Mouse (Mus musculus): ENCODE measurements around the gene Notch2.

Gene Notch2

GRCm38 (mm10) chr3:98078816-98079215 lies 65.5 kb downstream of the Notch2 start:
- no peak for DNase-seq

GRCm38 (mm10) chr3:98079601-98080215 lies 66.4 kb downstream of the Notch2 start:
- no peak for DNase-seq

GRCm38 (mm10) chr3:98080630-98081029 lies 67.3 kb downstream of the Notch2 start:
- no peak for DNase-seq

- DNase-seq = no peak
Measured at GRCm38 (mm10) chr3:98082188-98082587, 68.9 kb downstream of the Notch2 start.

- DNase-seq = no peak
Measured at GRCm38 (mm10) chr3:98082972-98083371, 69.6 kb downstream of the Notch2 start.

GRCm38 (mm10) chr3:98084061-98084655 lies 70.8 kb downstream of the Notch2 start:
- no peak for DNase-seq

GRCm38 (mm10) chr3:98084870-98085269 lies 71.5 kb downstream of the Notch2 start:
- DNase-seq = no peak

GRCm38 (mm10) chr3:98085812-98086268 lies 72.5 kb downstream of the Notch2 start:
- no peak for DNase-seq

- DNase-seq = no peak
Measured at GRCm38 (mm10) chr3:98086441-98086840, 73.1 kb downstream of the Notch2 start.

GRCm38 (mm10) chr3:98086860-98087259 lies 73.5 kb downstream of the Notch2 start:
- no peak for DNase-seq

- no peak for DNase-seq
Measured at GRCm38 (mm10) chr3:98087551-98087950, 74.2 kb downstream of the Notch2 start.

- no peak for DNase-seq
Measured at GRCm38 (mm10) chr3:98089702-98090101, 76.4 kb downstream of the Notch2 start.

- no peak for DNase-seq
Measured at GRCm38 (mm10) chr3:98090129-98090528, 76.8 kb downstream of the Notch2 start.

GRCm38 (mm10) chr3:98092680-98093370 lies 79.5 kb downstream of the Notch2 start:
- DNase-seq = no peak

GRCm38 (mm10) chr3:98093954-98094353 lies 80.6 kb downstream of the Notch2 start:
- DNase-seq = no peak

- DNase-seq = no peak
Measured at GRCm38 (mm10) chr3:98094629-98095583, 81.6 kb downstream of the Notch2 start.

GRCm38 (mm10) chr3:98096981-98097380 lies 83.7 kb downstream of the Notch2 start:
- no peak for DNase-seq

- no peak for DNase-seq
Measured at GRCm38 (mm10) chr3:98098676-98099075, 85.3 kb downstream of the Notch2 start.

- peak in 1 of 2 experiments; percentile 38 for DNase-seq
Measured at GRCm38 (mm10) chr3:98099287-98099686, 86.0 kb downstream of the Notch2 start.

GRCm38 (mm10) chr3:98101541-98101940 lies 88.2 kb downstream of the Notch2 start:
- DNase-seq = no peak

GRCm38 (mm10) chr3:98104851-98105471 lies 91.6 kb downstream of the Notch2 start:
- DNase-seq = no peak

- DNase-seq = no peak
Measured at GRCm38 (mm10) chr3:98105496-98105895, 92.2 kb downstream of the Notch2 start.
